Mouse (Mus musculus) left cerebral cortex, postnatal 36 days (tissue): ENCODE measurements around the gene Pcgf5. TPM values are rescaled to one million over a fixed set of nuclear protein-coding genes. Genes with fewer than 3 reads are reported as not detected.

Source experiments
- DNase-seq, 2 experiments: peaks; one replicate each; pipeline ENCODE4 v3.0.0; 2021 to 2022; ENCODE audit warnings: low spot score in 2 of 2, mixed read lengths in 1 of 2
- intact Hi-C: fragments of 180-260 bp; cut with DNase I; formaldehyde crosslinking; loops from one replicate; pipeline ENCODE4 v1.15.1; 2025
- total RNA-seq, 2 experiments: library from RNA; stranded (reverse); gene quantifications; 2 replicates each; pipeline ENCODE4 v1.2.3; 2021

Pcgf5 gene
- 10 to 100 TPM; 20.9 to 25.9 TPM for total RNA-seq

DNA sequence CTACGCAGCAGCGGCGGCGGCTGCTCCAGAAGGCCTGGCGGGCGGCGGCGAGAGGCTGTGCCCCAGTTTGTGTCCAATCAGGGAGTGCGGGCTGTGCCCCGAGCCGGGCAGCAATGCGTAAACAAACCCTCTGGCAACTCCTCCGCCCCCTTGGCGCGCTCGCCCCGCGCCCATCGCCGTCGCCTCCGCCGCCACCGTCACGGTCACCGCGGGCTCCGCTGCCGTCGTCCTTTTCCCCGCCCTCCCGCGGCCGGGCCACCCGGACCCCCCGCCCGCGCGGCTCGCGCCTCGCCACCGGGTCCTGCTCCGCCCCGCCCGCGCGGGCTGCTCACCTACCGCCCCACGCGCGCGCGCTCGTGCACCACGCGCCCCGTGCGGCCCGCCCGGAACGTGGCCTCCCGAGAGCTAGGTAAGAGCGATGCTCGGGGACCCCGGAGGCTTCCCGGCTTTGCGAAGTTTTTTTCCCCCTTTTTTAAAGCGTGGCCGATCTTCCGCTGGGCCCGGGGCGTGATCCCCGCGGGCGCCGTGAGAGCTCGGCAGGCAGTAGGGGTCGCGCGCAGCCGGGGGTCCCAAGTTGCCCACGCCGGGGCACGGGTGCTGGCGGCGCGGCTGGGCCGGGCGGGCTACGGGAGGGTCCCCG, at the start of gene Pcgf5:
Pcgf5 (plus strand) TSS at position 149 of the 640 bp plus-strand sequence.
- DNase-seq = peak; percentile 79 to 83
- intact Hi-C loops = loop anchor here (5.0 kb wide), 1 partner anchor 59 kb away; no protein-coding TSS in a partner anchor

DNA sequence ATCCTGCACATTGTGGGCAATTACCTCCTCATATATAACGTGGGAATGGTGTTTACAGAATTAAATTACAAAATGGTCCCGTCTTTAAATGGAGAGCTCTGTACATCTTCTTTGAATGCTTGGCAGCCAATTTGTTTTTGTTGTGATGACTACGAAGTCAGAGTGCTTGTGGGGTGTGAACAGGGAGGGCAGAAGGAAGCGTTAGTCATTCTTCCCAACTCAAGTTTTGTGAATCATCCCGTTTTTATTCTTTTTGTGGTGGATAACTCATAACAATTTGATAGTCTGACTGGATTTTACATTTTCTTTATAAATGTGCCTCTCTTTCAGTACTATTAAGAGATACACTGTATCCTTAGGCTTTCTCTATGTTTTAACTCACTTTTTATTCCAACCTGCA, 42.6 kb upstream of the Pcgf5 start:
- intact Hi-C loops = no loop called here

GRCm38 (mm10) chr19:36314010-36314409, 34.1 kb upstream of the Pcgf5 start:
- intact Hi-C loops = no loop called here

More for the DNA sequence above, 42.6 kb upstream of the Pcgf5 start:
- DNase-seq = no peak

DNA sequence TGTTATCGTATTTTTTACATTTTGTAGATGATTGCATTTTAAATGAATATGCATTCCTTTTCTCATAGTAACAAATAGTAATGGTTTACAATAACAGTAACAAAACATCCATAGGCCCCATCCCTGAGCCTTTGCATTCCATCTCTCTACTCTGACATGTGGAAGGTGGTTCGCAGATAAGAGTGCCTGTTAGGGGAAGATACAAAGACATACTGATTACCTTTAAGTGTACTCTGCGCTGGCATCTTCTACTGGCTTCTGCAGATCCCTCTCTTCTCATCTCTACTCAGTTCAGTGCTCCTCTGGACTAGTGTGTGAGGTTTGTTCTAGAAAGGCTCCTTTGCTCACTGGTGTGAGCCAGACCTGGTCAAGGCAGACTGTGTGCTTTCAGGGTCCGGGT, 28.4 kb upstream of the Pcgf5 start:
- DNase-seq = no peak
- intact Hi-C loops = no loop called here

More at GRCm38 (mm10) chr19:36314010-36314409, 34.1 kb upstream of the Pcgf5 start:
- peak; percentile 33 to 42 for DNase-seq

GRCm38 (mm10) chr19:36321066-36321465, 27.0 kb upstream of the Pcgf5 start:
- peak; percentile 46 to 72 for DNase-seq

GRCm38 (mm10) chr19:36323326-36323725, 24.8 kb upstream of the Pcgf5 start:
- DNase-seq = no peak
- intact Hi-C loops = no loop called here

More at GRCm38 (mm10) chr19:36321066-36321465, 27.0 kb upstream of the Pcgf5 start:
- intact Hi-C loops = no loop called here

GRCm38 (mm10) chr19:36328678-36329077, 19.4 kb upstream of the Pcgf5 start:
- DNase-seq = no peak
- intact Hi-C loops = no loop called here

GRCm38 (mm10) chr19:36347376-36347775, 733 bp upstream of the Pcgf5 start:
- DNase-seq = peak in 1 of 2 experiments; percentile 9
- intact Hi-C loops = loop anchor here (5.0 kb wide), 1 partner anchor 60 kb away; no protein-coding TSS in a partner anchor

DNA sequence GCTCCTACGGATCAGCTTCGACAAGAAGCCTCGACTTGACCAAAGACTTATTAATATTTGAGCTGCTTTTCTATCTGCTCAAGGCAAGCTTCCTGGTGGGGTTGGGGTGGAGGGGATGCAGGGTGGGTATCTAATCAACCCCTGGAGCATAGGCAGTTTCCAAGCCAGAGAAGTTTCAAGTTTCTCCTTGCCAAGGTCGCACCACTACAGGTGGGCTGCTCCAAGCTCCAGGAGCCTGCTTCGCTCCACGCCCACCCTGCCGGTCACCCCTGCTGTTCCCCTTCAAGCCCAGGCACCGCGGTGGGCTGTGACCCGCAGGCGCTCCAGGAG, 313 bp upstream of the Pcgf5 start:
- intact Hi-C loops = loop anchor here (5.0 kb wide), 1 partner anchor 60 kb away; no protein-coding TSS in a partner anchor
- no peak for DNase-seq

DNA sequence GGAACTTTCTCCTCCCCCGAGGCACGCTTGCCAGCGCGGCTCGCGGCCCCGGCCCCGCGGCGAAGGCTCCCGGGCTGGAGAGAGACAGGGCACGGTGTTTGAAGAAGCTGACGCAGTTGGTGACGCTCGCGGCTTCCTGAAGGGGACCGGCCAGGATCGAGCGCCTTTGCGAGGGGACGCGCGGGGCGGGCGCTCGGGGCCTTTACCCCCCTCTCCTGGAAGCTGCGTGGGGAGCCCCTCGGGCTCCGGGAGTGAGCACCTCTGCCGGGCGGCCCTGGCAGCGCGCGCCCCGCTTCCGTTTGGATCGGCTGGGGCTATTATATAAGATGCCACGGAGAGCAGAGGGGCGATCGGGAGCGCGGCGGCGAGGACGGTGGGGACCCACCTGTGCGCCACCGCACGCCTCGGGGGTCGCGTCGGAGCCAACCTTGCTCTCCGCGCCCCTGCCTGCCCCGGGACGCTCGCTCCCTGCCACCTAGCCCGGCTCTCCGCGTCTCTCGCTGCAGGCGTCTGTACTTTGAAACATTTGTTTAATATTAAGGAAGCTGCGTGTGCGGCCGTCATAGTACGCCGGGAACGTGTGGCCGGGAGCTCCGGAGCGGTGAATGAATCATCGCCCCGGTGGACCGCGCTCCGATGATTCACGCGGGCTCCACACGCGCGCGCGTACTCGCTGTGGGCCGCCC, 835 bp downstream of the Pcgf5 start:
- peak; percentile 76 to 80 for DNase-seq
- intact Hi-C loops = loop anchor here (5.0 kb wide), 1 partner anchor 58 kb away; no protein-coding TSS in a partner anchor

- no peak for DNase-seq
- intact Hi-C loops = loop anchor here (5.0 kb wide), 1 partner anchor 58 kb away; no protein-coding TSS in a partner anchor
These were observed 1.4 kb downstream of the Pcgf5 start for GRCm38 (mm10) chr19:36349487-36349955.

GRCm38 (mm10) chr19:36350181-36350580, 2.1 kb downstream of the Pcgf5 start:
- intact Hi-C loops = no loop called here
- DNase-seq = no peak

GRCm38 (mm10) chr19:36350870-36351269, 2.8 kb downstream of the Pcgf5 start:
- DNase-seq = no peak
- intact Hi-C loops = no loop called here

DNA sequence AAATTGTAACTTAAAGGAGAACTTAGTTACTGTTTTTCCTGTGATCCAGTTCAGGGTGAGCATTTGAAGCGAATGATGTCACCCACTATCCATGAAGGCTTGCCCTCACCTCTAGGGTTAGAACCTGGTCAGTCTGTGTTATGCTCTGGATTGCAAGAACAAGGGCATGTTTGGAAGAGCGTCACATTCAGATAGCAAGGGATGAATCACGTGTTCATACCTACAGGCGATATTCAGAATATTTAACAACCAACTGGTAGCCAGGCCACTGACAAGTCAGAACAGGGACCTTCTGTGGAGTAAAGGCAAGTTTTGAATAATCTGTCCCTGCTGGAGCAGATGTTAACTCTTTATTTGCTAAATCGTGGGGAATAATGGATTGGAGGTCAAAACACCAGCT, 14.4 kb downstream of the Pcgf5 start:
- intact Hi-C loops = no loop called here
- no peak for DNase-seq

- intact Hi-C loops = no loop called here
- no peak for DNase-seq
These were observed 16.6 kb downstream of the Pcgf5 start for GRCm38 (mm10) chr19:36364757-36365156.

DNA sequence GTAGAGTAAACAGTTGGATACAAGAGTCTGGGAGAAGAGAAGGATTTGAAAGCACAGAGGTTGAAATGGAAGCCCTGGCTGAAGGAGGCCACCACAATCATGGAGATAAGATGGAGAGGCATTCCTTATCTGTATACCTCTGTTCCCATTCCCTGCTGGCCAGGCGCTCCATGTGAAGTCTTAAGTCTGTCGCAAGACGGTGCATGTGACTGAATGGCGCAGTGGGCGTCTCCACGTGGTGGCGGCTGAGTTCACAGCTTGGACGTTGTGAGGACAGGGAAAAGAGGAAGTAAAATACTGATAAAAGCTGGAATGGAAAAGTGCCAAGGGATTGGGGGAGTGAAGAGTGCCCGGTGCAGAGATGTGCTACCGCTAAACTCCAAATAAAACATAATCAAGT, 23.4 kb downstream of the Pcgf5 start:
- intact Hi-C loops = no loop called here
- DNase-seq = no peak

- intact Hi-C loops = no loop called here
- no peak for DNase-seq
These were observed 25.0 kb downstream of the Pcgf5 start for GRCm38 (mm10) chr19:36373056-36373621.

- intact Hi-C loops = no loop called here
- DNase-seq = no peak
These were observed 27.2 kb downstream of the Pcgf5 start for GRCm38 (mm10) chr19:36375200-36375783.

GRCm38 (mm10) chr19:36377729-36378128, 29.6 kb downstream of the Pcgf5 start:
- no peak for DNase-seq
- intact Hi-C loops = no loop called here
